Mouse (Mus musculus) adrenal gland, adult 2 months (tissue): ENCODE measurements at regions not wholly inside any gene's neighbourhood (a gene's known extent, or its start where the extent isn't known, plus 50 kb on each side); places are given as distances from the start of the nearest gene placed in this dataset.
A peak's percentile ranks its signal among the peaks of the same experiment; 100 is the strongest.

Experiments used
- DNase-seq: peaks from one replicate; pipeline ENCODE4 v3.0.0; 2021

DNA sequence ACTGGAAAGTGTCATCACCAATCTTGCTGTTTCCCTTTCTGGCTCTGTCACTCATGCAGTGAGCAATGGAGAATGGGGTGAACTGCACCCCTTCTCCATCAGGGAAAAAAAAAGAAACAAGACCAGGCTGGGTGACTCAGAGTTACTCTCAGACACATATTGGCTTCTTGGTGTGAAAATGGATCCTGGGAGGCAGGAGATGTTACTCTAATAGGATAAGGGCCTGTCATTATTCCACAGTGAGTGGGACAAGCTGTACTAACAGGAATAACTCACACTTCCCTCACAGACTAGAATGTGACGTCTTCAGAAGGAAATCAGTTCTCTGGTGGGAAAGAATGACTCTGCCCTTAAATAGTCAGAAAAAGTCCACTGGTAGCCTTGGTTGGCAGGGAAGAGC lies 181.4 kb upstream of the Nlrp1b start:
- DNase-seq, result no peak

DNA sequence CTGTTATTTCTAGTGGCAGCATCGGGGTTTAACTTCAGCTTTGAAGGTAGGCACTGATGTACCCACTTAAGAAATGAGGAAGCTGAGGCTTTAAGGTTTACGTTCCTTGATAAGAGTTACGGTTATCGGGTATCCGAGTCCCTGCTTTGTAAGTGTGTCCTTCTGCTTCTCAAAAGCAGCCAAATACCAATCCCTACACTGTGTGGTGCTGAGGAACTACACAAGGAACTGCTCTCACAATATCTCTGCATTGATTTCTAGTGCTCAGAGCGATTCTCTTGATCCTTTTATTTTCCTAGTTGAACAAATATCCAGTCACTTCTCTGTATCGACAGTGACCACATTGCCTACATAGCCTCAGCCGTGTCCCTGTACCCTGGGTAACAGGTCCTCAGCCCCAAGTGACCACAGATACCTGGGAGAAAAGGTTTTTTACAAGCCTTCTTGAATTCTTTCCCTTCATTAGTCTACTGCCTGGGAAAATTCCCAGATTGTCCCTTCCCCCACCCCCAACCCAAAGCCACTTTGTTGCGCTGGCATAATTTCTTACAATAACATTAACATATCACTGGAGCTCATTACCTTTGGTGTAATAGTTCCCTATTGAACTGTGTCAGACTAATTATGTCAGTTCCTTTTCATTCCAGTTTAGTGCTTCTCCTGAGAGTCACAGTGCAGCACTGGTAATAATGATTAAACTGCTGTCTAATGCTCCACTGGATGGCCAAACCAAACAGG lies 184.0 kb upstream of the Nlrp1b start:
- DNase-seq, result no peak

DNA sequence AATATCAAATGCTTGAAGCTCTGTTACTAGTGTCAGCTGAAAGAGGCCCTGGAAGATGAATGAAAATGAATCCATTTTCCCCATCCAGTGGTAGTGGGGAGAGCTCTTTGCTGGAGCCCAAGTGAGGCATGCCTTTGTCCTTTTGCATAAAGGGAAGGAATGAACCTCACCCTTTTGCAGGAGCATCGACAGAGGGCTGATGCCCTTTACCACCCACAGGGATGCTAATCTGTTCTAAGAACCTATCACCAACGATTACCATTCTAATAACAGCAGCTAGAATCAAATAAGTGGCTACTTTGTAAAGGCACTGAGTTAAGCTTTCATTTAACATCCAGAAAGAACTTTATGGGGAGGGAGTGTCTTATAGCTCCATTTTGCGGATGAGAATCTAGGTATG lies 184.9 kb upstream of the Nlrp1b start:
- DNase-seq, result no peak

GRCm38 (mm10) chr11:71422291-71422840 lies 191.8 kb upstream of the Nlrp1b start:
- no peak for DNase-seq

- no peak for DNase-seq
These were observed 192.7 kb upstream of the Nlrp1b start for GRCm38 (mm10) chr11:71423242-71423641.

GRCm38 (mm10) chr11:71424879-71425278 lies 194.3 kb upstream of the Nlrp1b start:
- no peak for DNase-seq

DNA sequence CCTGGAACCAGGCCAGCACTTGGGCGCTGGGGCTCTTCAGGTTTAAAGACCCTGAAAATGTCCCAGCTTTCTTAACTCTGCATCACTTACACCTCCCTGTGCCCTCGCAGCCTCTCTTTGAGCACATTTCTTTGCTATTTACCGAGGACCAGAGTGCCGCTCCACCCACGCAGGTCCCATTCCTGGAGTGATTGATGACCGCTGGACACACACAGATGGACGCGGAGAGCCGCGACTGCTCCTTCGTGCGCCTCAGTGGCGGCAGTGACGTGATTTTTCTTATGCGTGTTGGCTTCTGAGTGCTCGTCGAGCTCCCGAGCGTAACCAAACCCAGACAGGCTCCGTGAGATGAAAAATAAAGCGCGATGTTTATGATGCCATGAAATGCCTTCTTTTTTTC lies 199.2 kb upstream of the Nlrp1b start:
- peak; percentile 45 for DNase-seq

DNA sequence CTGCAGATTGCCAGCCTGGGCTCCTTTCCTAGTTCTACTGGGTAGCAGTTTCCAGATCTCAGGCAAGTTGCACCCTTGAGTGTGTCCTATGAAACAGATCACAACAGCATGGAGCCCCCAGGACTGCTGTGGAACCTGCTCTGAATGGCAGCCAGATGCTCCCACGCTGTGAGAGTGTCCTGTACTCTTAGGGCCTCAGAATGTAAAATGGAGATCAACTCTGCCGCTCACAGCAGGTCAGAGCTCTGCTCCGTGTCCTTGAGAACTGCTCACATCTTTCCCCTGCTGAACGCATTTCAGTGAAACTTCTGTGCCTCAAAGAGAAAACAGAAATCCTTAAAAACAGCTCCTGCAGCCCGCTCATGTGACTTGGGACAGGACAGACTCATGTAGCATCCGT lies 203.7 kb upstream of the Nlrp1b start:
- peak; percentile 33 for DNase-seq

DNA sequence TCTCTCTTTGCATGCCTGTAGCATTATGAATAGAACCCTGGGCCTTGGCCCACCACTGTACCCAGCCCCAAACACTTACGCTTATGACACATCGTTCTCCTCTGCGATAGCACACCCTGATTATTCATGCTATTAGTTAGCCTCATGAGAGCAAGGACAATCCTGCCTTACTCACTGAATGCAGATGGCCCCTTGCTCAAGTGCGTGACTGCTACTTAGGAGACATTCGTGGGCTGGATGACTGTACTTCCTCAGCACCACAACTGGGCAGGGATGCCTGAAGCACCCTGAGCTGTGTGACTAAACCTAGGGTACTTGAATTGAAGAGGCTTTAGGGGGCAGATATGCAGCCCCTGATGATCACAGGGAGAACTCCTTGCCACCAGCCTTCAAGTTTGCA lies 204.4 kb upstream of the Nlrp1b start:
- peak; percentile 73 for DNase-seq

DNA sequence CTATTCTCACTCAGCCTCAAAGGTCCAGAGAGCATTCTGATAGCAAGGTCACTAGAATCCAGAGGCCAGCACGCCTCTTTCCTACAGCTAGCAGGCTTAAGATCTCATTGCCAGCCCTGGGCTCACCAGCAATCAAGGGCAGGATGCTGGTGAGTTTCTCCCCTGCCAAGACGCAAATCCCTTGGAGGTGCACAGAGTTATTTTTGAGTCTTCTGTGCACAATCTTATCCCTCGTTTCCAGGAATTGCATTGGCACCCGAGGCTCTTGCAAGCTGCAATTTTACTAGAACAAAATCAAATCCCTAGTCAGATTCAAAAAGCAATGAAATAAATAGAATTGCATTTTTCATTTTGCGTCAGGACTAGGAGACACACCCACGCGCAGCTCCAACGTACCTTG lies 205.2 kb upstream of the Nlrp1b start:
- DNase-seq, result peak; percentile 52

- DNase-seq, result no peak
These were observed 205.8 kb upstream of the Nlrp1b start for GRCm38 (mm10) chr11:71436335-71436734.

- DNase-seq, result peak; percentile 76
These were observed 206.3 kb upstream of the Nlrp1b start for GRCm38 (mm10) chr11:71436801-71437200.

DNA sequence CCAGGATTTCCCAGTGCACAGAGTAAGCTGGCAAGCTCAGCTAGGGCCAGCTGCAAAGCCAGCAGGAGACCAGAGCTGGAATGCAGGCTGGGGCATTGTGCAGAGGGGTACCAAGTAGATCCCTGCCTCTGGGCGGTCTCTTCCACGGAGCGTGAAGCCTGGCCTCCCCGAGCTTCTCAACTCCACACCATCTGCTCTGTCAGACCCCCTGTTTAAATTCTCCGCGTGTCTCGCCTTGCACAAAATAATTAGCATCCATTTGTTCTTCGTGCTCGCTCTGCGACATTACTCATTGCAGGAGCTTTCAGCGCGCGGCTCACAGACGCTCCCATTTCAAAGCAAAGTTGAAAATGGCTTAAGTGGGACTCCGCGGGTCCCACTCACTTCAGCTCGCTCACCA lies 209.3 kb upstream of the Nlrp1b start:
- no peak for DNase-seq

DNA sequence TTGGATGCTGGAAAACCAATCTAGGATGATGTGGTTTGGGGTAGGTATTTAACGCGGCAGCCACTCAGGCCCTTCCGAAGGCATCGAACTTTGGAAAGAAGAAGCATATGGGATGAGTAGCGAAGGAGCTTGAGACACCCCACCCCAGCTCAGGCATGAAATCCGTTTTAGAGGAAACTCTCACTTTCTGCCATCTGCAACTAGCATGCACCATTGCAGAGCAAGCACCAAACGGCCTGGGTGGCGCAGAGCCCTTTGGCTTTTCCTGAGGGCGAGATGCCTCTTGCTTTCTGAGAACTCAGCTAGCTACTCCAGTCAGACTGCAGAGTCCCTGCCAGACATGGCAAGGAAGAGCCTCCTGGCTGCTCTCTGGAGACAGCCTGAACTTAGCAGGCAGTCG lies 209.9 kb upstream of the Nlrp1b start:
- DNase-seq, result no peak

GRCm38 (mm10) chr11:71444056-71444455 lies 213.5 kb upstream of the Nlrp1b start:
- DNase-seq, result no peak

DNA sequence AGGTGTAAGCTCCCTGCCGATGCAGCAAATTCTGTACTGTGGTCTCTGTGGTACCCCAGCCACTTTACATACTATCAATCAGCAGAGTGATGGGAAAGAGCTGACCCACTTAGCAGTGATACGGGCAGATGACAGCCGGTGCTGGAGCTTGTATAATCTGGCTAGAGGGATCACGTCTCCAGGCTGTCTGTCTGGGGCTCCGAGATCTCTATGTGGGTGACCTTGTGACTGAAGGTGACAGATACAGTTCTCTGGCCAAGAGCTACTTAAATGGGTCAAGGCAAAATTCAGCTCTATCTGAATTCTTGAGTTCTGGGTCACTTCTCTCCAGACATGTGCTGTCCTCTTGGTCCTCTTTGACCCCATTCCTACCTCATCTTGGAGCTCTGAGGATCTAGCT lies 216.1 kb upstream of the Nlrp1b start:
- peak; percentile 62 for DNase-seq

DNA sequence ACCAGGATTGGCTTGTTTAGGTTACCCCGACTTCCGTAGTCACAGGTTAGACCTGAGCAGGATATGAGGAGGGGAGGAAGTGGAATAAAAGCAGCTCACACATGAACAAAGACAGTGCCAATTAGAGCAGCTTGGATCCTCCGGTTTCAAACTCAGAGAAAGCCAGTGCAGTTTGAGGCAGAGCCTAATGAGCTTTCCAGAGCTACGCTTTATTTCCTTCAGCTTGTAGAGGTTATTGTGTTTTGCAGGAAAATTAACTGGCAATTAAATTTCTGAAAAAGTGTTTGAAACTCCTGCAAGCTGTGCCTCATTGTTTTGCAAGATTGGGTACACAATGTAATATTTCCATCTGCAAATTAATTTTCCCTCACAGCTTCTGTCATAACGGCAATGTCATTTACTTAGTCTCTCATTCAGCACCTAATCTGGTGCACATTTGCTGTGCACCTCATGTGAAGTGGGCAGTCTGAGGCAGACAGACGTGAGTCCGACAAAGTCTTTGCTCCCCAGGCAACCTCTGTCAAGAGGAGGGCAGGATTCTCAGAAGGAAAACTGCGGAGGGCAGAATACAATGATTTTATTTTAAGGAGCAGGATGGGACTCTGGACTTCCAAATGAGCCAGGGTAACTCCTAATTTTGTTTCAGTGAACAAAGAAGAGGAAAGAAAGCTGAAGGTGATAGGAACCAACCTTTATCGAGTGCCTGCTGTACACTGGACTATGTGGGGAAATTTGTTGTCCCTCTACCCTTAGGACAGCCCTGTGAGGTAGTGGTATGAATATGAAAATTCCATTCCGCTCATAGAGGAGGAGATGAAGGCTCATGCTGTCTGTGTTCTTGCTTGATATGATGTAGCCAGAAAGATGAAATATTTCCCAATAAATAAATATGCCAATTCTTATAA lies 217.6 kb upstream of the Nlrp1b start:
- no peak for DNase-seq

DNA sequence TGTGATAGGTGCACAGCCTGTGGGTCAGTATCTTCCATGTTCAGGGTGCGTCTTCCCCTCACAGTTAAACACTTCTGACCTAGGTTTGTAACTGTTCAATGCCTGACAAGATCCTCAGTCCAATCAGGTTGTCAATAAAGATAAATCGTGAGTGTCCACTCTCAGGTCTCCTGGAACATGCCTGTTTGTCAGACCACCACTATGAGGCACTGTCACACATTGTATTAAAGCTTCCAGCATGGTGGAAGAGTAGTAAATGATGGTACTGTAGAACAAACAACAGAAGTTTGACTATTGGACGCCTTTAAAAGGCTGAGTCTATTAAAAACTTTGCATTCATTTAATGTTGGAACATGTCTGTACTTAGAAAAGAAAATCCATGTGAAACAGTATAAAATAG lies 249.6 kb upstream of the Nlrp1b start:
- DNase-seq, result no peak

DNA sequence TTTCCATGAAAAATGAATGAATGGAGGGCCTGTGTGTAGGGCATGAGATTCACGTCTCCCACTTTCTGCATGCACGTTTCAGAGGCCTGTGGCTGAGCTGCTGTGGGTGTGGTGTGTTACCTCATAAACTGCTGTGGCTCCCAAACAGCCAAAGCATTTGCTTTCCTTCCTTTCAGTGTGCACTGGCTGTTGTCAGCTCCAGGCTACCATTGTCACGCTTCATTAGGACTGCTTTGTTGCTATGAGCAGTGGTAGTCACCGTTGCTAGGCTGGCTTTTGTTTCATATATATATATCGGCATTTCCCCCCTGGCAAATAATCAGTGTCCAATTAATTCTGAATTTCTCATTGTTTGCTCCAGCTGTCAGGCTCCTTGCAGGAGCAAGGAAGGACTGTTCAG lies 251.9 kb upstream of the Wscd1 start:
- no peak for DNase-seq

DNA sequence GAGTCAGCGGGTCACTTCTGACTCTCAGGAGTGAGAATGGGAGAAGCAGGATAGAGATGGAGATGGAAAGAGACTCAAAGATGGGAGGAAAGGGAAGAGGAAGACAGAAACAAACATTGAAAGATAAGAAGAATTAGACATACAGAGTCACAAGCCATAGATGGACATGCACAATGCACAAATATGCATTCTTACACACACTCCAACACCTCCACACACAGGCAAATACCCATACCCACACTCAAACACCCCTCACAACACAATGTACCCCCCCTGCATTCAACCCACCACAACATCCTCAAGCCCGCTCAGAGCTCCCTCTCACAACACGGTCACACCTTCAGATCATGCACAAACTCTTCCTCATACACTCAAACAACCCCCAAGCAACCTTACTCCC lies 251.4 kb upstream of the Wscd1 start:
- no peak for DNase-seq

- no peak for DNase-seq
These were observed 247.6 kb upstream of the Wscd1 start for GRCm38 (mm10) chr11:71502156-71502555.

- DNase-seq, result no peak
These were observed 237.3 kb upstream of the Wscd1 start for GRCm38 (mm10) chr11:71512271-71513066.

GRCm38 (mm10) chr11:71513067-71513350 lies 236.7 kb upstream of the Wscd1 start:
- no peak for DNase-seq
